Mouse (Mus musculus) midbrain, embryonic 11.5 days (tissue): ENCODE data around the gene Fads6. TPM values are rescaled to one million over a fixed set of nuclear protein-coding genes. Genes with fewer than 3 reads are reported as not detected.

Experiments
- microRNA-seq: library from miRNA; unstranded; fragments of <30 nt; microRNA quantifications from one replicate; pipeline ENCODE4, GENCODE M21; 2017
- polyA plus RNA-seq: library from polyadenylated mRNA; unstranded; fragments of >200 nt; fragmentation: Nextera tagmentation; extraction: Ambion mirVana; gene quantifications from 2 replicates; pipeline ENCODE4 v1.2.1, GENCODE M21; 2014

The Fads6 gene
- polyA plus RNA-seq, 1 experiment from 2014 or later, result 0.23 TPM

Small RNA genes within 50 kb of the gene (microRNA-seq; reads per million reads assigned to microRNA genes)
- gene Gm25837, result not detected

Other genes with a start within 250 kb of the Fads6 start
- not detected in 2 replicates for gene Cd300ld3, start 249.3 kb downstream of the Fads6 start, polyA plus RNA-seq
- gene Cd300e, start 235.5 kb downstream of the Fads6 start, polyA plus RNA-seq, result not detected in 2 replicates
- 0.61 and 0.69 TPM in 2 replicates for gene Rab37, start 206.2 kb downstream of the Fads6 start, polyA plus RNA-seq
- not detected in 2 replicates for gene Cd300lf, start 163.7 kb downstream of the Fads6 start, polyA plus RNA-seq
- 26.8 and 32.0 TPM in 2 replicates for gene Slc9a3r1, start 134.3 kb downstream of the Fads6 start, polyA plus RNA-seq
- 6.2 and 9.2 TPM in 2 replicates for gene Tmem104, start 110.2 kb downstream of the Fads6 start, polyA plus RNA-seq
- 17.7 and 19.2 TPM in 2 replicates for gene Nat9, start 109.8 kb downstream of the Fads6 start, polyA plus RNA-seq
- 0.04 and 0.18 TPM in 2 replicates for gene Grin2c, start 30.4 kb downstream of the Fads6 start, polyA plus RNA-seq
- 11.2 and 12.7 TPM in 2 replicates for gene Fdxr, start 20.6 kb downstream of the Fads6 start, polyA plus RNA-seq
- gene Otop2, start 9.5 kb upstream of the Fads6 start, polyA plus RNA-seq, result not detected in 2 replicates
- 0.08 TPM in 1 of 2 replicates, not detected in the other for gene Ush1g, start 24.4 kb upstream of the Fads6 start, polyA plus RNA-seq
- 0.18 and 0.34 TPM in 2 replicates for gene Otop3, start 37.1 kb upstream of the Fads6 start, polyA plus RNA-seq
- 17.8 and 18.3 TPM in 2 replicates for gene Hid1, start 70.1 kb upstream of the Fads6 start, polyA plus RNA-seq
- gene Cdr2l, start 84.3 kb upstream of the Fads6 start, polyA plus RNA-seq, result 20.6 and 20.9 TPM in 2 replicates
- 268 and 278 TPM in 2 replicates for gene Mrpl58, start 106.1 kb upstream of the Fads6 start, polyA plus RNA-seq
- gene Atp5h, start 122.3 kb upstream of the Fads6 start, polyA plus RNA-seq, result 886 and 917 TPM in 2 replicates
- gene Kctd2, start 122.5 kb upstream of the Fads6 start, polyA plus RNA-seq, result 21.6 and 24.0 TPM in 2 replicates
- gene Trim80, start 142.9 kb upstream of the Fads6 start, polyA plus RNA-seq, result not detected in 2 replicates
- gene Slc16a5, start 164.8 kb upstream of the Fads6 start, polyA plus RNA-seq, result 0.14 TPM in 1 of 2 replicates, not detected in the other
- gene Armc7, start 178.0 kb upstream of the Fads6 start, polyA plus RNA-seq, result 7.7 and 7.8 TPM in 2 replicates
- 68.3 and 69.8 TPM in 2 replicates for gene Nt5c, start 194.2 kb upstream of the Fads6 start, polyA plus RNA-seq
- 954 and 958 TPM in 2 replicates for gene Jpt1, start 216.7 kb upstream of the Fads6 start, polyA plus RNA-seq
- gene Sumo2, start 238.6 kb upstream of the Fads6 start, polyA plus RNA-seq, result 1,615 and 1,739 TPM in 2 replicates